Mouse (Mus musculus) gastrocnemius, adult 18-20 months (tissue): ENCODE measurements around the gene Dusp1. TPM values are rescaled to one million over a fixed set of nuclear protein-coding genes. Genes with fewer than 3 reads are reported as not detected.
A peak's percentile ranks its signal among the peaks of the same experiment; 100 is the strongest.

Experiments
- DNase-seq: peaks from one replicate; pipeline ENCODE4 v3.0.0; 2021; ENCODE audit warnings: low spot score
- total RNA-seq, 2 experiments: library from RNA; stranded (reverse); gene quantifications; 2 replicates each; pipeline ENCODE4 v1.2.3; 2021

The Dusp1 gene
- total RNA-seq, 2 experiments from 2014 or later = 66.1 to 117 TPM

GRCm38 (mm10) chr17:26506031-26506641, 55.8 kb downstream of the Dusp1 start:
- DNase-seq = peak; percentile 79

- DNase-seq = peak; percentile 42
These were observed 56.7 kb downstream of the Dusp1 start for GRCm38 (mm10) chr17:26505181-26505581.

DNA sequence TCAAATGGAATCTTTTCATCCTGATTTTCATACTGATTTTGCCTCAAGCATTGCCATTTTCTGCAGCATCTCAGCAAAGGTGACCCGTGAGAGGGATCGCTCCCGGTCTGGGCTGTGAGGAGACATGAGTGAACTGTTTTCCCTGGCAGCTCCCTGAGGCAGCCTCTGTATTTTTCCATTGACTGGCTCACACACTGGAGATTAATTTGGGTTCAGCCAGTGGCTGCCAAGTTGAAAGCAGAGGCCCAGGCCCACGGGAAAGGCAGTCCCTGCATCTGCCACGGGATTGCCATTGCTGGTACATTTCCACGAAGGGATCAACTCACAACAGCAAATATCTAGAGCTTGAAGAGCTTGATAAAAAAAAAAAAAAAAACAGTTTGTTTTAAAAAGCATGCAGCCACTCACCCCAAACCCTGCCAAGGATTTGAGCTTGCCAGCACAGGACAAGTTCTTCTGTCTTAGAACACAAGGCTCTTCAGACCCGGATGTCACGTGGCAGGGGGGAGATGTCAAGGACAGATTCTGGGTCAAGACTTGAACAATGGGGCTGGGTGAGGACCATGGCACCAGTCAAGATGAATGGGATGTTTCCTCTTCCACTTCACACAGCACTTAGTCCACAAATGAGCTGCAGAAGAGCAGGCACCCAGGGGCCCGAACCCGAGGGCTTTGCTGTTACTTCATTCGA, 57.8 kb downstream of the Dusp1 start:
- DNase-seq = peak; percentile 89

DNA sequence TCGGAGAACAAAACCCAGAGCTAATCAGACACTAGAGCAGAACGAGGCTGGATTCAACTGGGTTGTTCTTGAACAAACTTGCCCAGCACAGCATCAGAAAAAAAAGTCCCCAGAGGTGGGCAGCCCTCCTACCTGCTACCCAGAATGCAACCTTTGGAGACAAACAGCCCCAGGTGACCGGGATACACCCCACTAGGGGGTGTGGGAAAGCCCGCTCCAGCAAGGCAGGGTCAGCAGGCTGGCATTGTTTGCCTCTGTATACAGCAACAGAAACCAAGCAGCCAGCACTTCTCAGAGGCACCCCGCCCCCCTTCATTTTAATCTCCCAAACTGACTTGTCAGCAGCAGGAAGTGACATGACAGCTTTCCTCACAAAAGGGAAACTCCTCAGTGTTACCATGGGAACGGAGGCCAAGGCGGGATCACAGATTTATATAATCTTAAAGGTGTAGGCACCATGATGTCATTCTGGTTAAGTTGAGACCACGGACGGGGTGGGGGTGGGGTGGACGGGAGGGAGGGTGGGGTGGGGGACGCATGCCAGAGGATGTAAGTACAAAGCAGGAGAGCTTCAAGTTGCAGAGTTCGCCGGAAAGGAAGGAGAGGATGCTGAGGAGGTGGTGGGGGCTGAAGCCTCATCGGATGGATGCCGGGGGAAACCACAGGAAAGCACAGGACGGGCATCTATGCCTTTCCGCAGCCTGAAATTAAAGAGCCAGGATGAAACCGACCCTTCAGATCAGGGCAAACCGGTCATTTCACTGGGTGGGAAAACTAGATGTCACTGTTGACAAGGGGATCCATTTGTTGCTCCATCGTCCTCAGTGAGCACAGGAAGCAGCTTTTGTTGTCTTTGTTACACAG, 58.9 kb downstream of the Dusp1 start:
- peak; percentile 68 for DNase-seq

DNA sequence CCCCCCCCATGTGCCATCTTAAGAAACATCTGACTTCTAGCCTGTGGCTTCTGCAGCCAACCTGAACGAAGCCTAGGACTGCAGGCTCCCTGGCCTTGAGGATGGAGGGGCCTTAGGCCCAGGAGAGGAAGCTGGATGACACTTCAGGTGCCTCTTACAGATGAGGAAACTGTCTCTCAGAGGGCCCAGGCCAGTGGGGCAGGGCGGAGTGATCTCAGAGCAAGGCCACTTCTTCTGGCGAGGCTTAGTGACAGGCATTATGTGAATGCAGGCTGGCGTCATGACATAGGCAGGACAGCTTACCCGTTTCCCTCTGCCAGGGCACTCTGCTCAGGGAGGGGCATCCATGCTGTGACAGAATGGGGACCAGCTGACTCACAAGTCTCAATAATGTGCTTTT, 60.1 kb downstream of the Dusp1 start:
- no peak for DNase-seq

GRCm38 (mm10) chr17:26498626-26499025, 63.3 kb downstream of the Dusp1 start:
- DNase-seq = no peak

- peak; percentile 35 for DNase-seq
These were observed 64.5 kb downstream of the Dusp1 start for GRCm38 (mm10) chr17:26497416-26497923.

DNA sequence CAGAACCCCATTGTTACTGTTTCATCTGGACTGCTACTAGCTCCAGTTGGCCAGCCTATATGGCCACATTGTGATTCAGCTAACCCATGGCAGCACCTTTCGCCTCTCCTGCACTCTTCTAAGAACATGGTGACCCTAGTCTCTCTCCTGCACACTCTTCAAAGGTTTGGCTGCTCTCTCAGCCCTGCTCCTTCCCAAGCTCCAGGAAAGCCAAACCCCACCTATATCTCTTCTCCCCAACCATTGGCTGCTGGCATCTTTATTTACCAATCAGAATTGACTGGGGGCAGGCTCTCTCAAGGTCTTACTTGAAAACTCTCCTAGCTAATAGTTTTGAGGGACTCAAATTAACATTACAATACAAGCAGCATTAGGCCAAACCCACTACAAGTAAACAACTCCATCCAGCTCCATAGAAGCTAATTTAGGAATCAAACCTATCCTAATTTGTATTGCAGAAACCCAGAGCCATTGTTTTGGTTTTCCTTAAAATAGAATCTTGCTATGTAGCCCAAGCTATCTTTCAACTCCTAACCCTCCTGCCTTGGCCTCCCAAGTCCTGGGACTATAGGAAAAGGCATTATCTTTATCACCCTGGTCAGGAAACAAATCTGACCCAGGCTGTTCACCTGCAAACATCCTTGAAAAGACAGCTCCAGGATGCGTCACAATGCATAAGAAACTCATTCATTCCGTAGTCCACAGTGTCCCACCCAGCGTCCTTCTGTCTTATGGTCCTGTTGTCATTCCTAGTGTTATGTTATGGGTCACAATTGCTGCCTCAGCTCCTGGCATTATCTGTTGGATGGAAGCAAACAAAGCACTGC, 67.1 kb downstream of the Dusp1 start:
- no peak for DNase-seq

- no peak for DNase-seq
These were observed 69.7 kb downstream of the Dusp1 start for GRCm38 (mm10) chr17:26492246-26492645.

- DNase-seq = peak; percentile 85
These were observed 71.0 kb downstream of the Dusp1 start for GRCm38 (mm10) chr17:26490910-26491309.

DNA sequence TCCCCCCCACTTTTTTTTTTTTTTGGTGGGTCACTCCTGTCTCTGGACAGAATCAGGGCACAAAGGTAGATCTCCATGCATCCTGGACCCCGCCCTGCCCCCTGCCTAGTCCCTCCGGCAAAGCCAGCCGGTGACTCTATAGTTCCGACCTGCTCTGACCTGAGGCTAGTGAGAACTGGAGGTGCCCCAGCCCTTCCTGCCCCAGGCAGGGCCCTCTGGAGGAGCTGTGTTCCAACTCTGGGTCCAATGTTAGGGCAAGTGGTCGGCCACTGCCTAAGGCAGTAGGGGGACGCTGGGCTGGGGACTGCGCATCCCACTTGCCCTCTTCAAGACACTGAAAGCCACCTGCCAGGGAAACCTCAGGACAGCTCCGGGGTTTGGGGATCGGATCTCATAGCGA, 71.9 kb downstream of the Dusp1 start:
- DNase-seq = no peak

- peak; percentile 92 for DNase-seq
These were observed 73.1 kb downstream of the Dusp1 start for GRCm38 (mm10) chr17:26488711-26489403.

- DNase-seq = peak; percentile 21
These were observed 74.0 kb downstream of the Dusp1 start for GRCm38 (mm10) chr17:26487917-26488316.

DNA sequence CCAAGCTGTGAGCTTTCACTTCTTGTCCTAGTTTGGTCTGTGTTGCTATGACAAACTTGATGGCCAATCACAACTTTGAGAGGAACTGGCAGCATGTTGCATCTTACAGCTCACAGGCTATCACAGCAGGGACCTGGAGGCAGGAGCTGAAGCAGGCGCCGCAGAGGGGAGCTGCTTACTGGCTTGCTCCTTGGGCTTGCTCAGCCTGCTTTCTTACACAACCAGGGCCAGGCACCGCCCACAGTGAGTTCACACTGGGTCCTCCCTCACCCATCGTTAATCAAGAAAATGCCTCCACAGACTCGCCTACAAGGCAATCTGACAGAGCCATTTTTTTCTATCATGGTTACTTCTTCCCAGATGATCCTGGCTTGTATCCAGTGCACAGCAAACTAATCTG, 74.7 kb downstream of the Dusp1 start:
- DNase-seq = peak; percentile 61

GRCm38 (mm10) chr17:26484626-26485421, 77.1 kb downstream of the Dusp1 start:
- DNase-seq = peak; percentile 69

DNA sequence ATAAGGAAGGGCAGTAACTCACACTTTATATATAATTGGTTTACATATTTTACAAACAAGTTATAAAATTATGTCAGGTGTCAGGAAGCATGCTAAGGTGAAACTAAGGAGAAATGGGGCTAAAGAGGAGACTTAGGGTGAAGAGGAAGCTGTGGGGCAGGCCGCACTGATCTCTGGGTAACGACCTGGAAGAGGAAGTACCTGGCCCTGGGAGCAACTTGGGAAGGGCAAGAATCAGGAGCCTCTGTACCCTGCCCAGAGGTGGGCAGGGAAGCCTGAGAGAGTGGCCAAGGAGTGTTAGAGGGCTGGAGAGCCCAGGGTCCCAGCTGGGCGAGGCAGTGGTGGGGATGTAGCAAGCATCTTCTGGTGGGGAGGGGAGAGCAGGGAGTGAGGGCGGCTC, 81.0 kb downstream of the Dusp1 start:
- DNase-seq = no peak

GRCm38 (mm10) chr17:26479619-26480018, 82.3 kb downstream of the Dusp1 start:
- DNase-seq = peak; percentile 34

GRCm38 (mm10) chr17:26478672-26479071, 83.3 kb downstream of the Dusp1 start:
- DNase-seq = peak; percentile 25

GRCm38 (mm10) chr17:26476871-26477270, 85.1 kb downstream of the Dusp1 start:
- no peak for DNase-seq
